Mouse (Mus musculus) ES-Bruce4 (cell line): ENCODE data around the gene Tjp2.

Experiments
- CTCF ChIP-seq: IDR thresholded peaks from one replicate; pipeline ENCODE4 v1.8.1; 2011; ENCODE audit warnings: low read depth, low read length
- POLR2A ChIP-seq: IDR thresholded peaks from one replicate; pipeline ENCODE4 v1.8.1; 2011; ENCODE audit warnings: low read length; ENCODE audit not compliant: insufficient read depth

- TF ChIP-seq POLR2A (no peak), CTCF (no peak)
Measured at GRCm38 (mm10) chr19:24101183-24101582, 123.6 kb downstream of the Tjp2 start.
